Mouse (Mus musculus) heart, adult 2 months (tissue): ENCODE data around the gene Adgrb3.

Experiments used
- CTCF ChIP-seq: fragments of 200-600 bp; IDR thresholded peaks from 2 replicates; pipeline ENCODE4 v1.8.1; 2022; ENCODE audit warnings: antibody characterized with exemption, mild to moderate bottlenecking, moderate library complexity
- EP300 ChIP-seq: fragments of 200-500 bp; IDR thresholded peaks from 2 replicates; pipeline ENCODE4 v1.6.1; 2011; ENCODE audit warnings: low read depth, low read length, control low read depth; ENCODE audit not compliant: insufficient read depth
- POLR2A ChIP-seq: fragments of 200-500 bp; IDR thresholded peaks from 2 replicates; pipeline ENCODE4 v1.6.1; 2011; ENCODE audit warnings: mild to moderate bottlenecking, low read depth, low read length, control low read depth; ENCODE audit not compliant: insufficient read depth

- TF ChIP-seq EP300 (no peak), CTCF (no peak), POLR2A (no peak)
These were observed 410.1 kb downstream of the Adgrb3 start for GRCm38 (mm10) chr1:25419378-25419777.
